Mouse (Mus musculus): ENCODE results near the gene Upk3bl. TPM values are rescaled to one million over a fixed set of nuclear protein-coding genes. Genes with fewer than 3 reads are reported as not detected.
"Not testable (repeated sequence)": the region's sequence is repeated elsewhere in the genome, so short reads cannot be mapped to it uniquely, and the experiment has no call there.

Gene Upk3bl
- polyA plus RNA-seq, 1 experiment: not detected

DNA sequence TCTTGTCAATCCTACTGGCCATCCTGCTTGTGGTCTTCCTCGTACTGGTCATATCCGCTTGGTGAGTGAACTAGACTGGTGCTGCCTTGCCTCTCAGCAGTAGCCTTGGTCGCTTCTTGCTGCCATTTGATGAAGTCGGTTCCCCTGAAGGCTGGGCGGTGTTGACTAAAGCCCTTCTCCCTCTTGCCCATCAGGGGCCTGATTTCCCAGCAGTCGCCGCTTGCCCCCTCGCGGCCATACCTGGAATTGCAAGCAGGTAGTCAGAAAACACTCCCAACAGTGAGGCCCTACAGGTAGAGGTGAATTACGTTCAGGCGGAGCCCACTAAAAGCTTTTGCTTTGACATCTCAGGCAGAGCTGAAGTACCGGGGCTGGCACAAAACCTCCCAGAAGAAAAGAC, 7.3 kb downstream of the Upk3bl start:
- no peak overlapping the region for H3K27ac ChIP-seq (ENCODE audit: insufficient read depth, low read depth, low read length)
- TF ChIP-seq POLR2A (IDR thresholded peaks at IDR 0.05; ENCODE audit: borderline replicate concordance, low read depth, low read length): no peak
- TF ChIP-seq CTCF (IDR thresholded peaks at IDR 0.05; ENCODE audit: low read depth, low read length): peak; percentile 94
- H3K4me1 ChIP-seq (ENCODE audit: control insufficient read depth, insufficient read depth, low read length): no peaks in the 10 kb centered on the region
- H3K4me3 ChIP-seq (ENCODE audit: insufficient read depth, low read length): no peak overlapping the region

DNA sequence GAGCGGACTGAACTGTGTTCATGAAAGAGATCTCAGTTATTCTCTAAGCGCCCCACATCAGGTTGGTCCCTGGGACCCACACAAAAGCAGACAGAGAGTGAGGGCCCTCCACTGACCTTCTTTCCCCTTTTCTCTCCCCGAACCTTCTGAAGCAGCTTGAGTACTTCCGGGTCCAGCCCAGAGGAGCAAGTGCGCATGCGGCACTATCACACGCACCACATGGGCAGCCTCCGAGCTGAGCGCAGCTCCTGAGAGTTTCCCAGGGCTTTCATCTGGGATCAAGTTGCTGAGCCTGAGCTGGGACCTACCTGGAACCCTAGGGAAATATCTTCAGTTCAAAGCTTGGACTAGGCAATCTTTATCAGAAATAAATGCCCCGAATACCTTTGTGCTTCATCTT, 9.6 kb downstream of the Upk3bl start:
- no peak overlapping the region for H3K4me3 ChIP-seq (ENCODE audit: insufficient read depth, low read length)
- TF ChIP-seq CTCF (IDR thresholded peaks at IDR 0.05; ENCODE audit: low read depth, low read length) (no peak), POLR2A (IDR thresholded peaks at IDR 0.05; ENCODE audit: borderline replicate concordance, low read depth, low read length) (no peak)
- peaks cover 3% of the 10 kb centered on the region for H3K4me1 ChIP-seq (ENCODE audit: control insufficient read depth, insufficient read depth, low read length)
- H3K27ac ChIP-seq (ENCODE audit: insufficient read depth, low read depth, low read length): no peak overlapping the region

DNA sequence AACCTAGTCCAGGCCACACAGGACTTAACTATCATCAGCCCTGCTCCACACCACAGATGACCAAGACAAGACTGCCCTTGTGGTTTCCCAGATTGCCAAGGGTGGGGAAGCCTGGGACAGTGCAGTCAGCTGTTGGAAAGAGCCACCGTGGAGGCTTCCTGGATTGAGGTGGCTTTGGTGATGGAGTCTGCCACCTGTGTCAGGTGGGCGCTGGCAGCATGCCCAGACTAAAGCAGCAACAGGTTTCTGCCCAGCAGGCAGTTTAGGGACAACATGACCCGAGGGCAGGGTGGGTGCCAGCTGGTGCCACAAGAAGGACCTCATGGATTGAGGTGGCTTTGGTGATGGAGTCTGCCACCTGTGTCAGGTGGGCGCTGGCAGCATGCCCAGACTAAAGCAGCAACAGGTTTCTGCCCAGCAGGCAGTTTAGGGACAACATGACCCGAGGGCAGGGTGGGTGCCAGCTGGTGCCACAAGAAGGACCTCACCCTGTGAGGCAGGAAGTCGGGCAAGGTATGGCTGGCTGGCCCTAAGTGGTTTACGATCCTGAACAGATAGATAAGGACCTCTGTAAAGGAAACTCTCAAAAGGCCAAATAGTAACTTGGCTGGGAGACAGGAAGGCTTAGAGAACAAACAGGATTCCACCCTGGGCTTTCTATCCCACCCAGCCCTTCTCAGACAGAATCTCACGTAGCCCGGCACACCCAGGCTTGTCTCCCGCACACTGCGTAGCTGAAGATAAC, 12.3 kb downstream of the Upk3bl start:
- H3K4me1 ChIP-seq (ENCODE audit: control insufficient read depth, insufficient read depth, low read length): peaks cover 17% of the 10 kb centered on the region
- not testable (repeated sequence) for H3K27ac ChIP-seq (ENCODE audit: insufficient read depth, low read depth, low read length); H3K4me3 ChIP-seq (ENCODE audit: insufficient read depth, low read length)

GRCm38 (mm10) chr5:136069411-136069810, 15.1 kb downstream of the Upk3bl start:
- Histone ChIP-seq H3K4me1 (ENCODE audit: control insufficient read depth, insufficient read depth, low read length) (peaks cover 17% of the 10 kb centered on the region), H3K27ac (ENCODE audit: insufficient read depth, low read depth, low read length) (no peak overlapping the region), H3K4me3 (ENCODE audit: insufficient read depth, low read length) (no peak overlapping the region)
- TF ChIP-seq POLR2A (IDR thresholded peaks at IDR 0.05; ENCODE audit: borderline replicate concordance, low read depth, low read length) (no peak), CTCF (IDR thresholded peaks at IDR 0.05; ENCODE audit: low read depth, low read length) (peak; percentile 18; the same call in 1 of the 2 replicates)

- no peak for TF ChIP-seq CTCF (IDR thresholded peaks at IDR 0.05; ENCODE audit: low read depth, low read length)
- TF ChIP-seq POLR2A (IDR thresholded peaks at IDR 0.05; ENCODE audit: borderline replicate concordance, low read depth, low read length): no peak
- H3K4me1 ChIP-seq (ENCODE audit: control insufficient read depth, insufficient read depth, low read length): peaks cover 32% of the 10 kb centered on the region
- no peak overlapping the region for H3K4me3 ChIP-seq (ENCODE audit: insufficient read depth, low read length)
- no peak overlapping the region for H3K27ac ChIP-seq (ENCODE audit: insufficient read depth, low read depth, low read length)
These were observed 18.8 kb downstream of the Upk3bl start for GRCm38 (mm10) chr5:136073051-136073450.

DNA sequence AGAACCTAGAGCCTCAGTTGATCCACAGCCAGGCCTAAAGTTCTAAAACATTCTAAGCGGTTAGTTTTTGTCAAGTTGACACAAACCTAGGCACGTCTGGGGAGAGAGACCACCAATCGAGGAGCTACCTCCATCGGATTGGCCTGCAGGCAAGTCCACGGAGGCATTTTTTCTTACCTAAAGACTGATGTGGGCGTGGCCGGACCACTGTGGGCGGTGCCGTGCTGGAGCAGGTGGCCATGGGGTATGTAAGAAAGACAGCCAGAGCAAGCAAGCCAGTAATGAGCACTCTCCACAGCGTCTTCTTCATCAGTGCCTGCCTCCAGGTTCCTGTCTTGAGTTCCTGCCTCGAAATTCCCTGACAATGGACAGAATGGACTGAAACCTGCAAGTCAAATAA, 19.2 kb downstream of the Upk3bl start:
- TF ChIP-seq CTCF (IDR thresholded peaks at IDR 0.05; ENCODE audit: low read depth, low read length): no peak
- no peak for TF ChIP-seq POLR2A (IDR thresholded peaks at IDR 0.05; ENCODE audit: borderline replicate concordance, low read depth, low read length)
- Histone ChIP-seq H3K27ac (ENCODE audit: insufficient read depth, low read depth, low read length) (no peak overlapping the region), H3K4me1 (ENCODE audit: control insufficient read depth, insufficient read depth, low read length) (peaks cover 32% of the 10 kb centered on the region), H3K4me3 (ENCODE audit: insufficient read depth, low read length) (no peak overlapping the region)

- Histone ChIP-seq H3K27ac (ENCODE audit: insufficient read depth, low read depth, low read length) (no peak overlapping the region), H3K4me3 (ENCODE audit: insufficient read depth, low read length) (no peak overlapping the region), H3K4me1 (ENCODE audit: control insufficient read depth, insufficient read depth, low read length) (peaks cover 17% of the 10 kb centered on the region)
- no peak for TF ChIP-seq POLR2A (IDR thresholded peaks at IDR 0.05; ENCODE audit: borderline replicate concordance, low read depth, low read length)
- no peak for TF ChIP-seq CTCF (IDR thresholded peaks at IDR 0.05; ENCODE audit: low read depth, low read length)
These were observed 20.8 kb downstream of the Upk3bl start for GRCm38 (mm10) chr5:136075076-136075475.

DNA sequence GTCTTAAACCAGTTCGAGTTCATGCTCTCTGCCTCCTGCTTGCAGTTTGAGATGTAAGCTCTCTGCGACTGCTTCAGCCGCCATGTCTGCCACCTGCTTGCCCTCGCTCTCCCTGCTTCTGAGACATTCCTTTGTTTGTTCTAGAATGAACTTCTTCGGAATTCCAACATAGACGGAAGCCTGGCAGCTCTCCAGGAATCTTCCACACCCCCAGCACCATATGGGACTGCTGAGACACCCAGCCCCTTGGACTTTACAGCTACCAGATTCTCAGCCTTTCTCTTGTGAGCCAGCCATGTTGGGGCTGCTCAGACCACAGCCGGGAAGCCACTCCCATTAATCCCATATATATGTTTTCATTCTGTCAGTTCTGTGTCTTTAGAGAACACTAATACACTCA, 22.0 kb downstream of the Upk3bl start:
- Histone ChIP-seq H3K4me1 (ENCODE audit: control insufficient read depth, insufficient read depth, low read length) (peaks cover 15% of the 10 kb centered on the region), H3K4me3 (ENCODE audit: insufficient read depth, low read length) (no peak overlapping the region), H3K27ac (ENCODE audit: insufficient read depth, low read depth, low read length) (no peak overlapping the region)
- no peak for TF ChIP-seq POLR2A (IDR thresholded peaks at IDR 0.05; ENCODE audit: borderline replicate concordance, low read depth, low read length)
- no peak for TF ChIP-seq CTCF (IDR thresholded peaks at IDR 0.05; ENCODE audit: low read depth, low read length)

- no peak for TF ChIP-seq POLR2A (IDR thresholded peaks at IDR 0.05; ENCODE audit: borderline replicate concordance, low read depth, low read length)
- no peak for TF ChIP-seq CTCF (IDR thresholded peaks at IDR 0.05; ENCODE audit: low read depth, low read length)
- Histone ChIP-seq H3K4me1 (ENCODE audit: control insufficient read depth, insufficient read depth, low read length) (peaks cover 15% of the 10 kb centered on the region), H3K27ac (ENCODE audit: insufficient read depth, low read depth, low read length) (peak overlapping the region; percentile 8; the same call in 1 of the 2 replicates), H3K4me3 (ENCODE audit: insufficient read depth, low read length) (no peak overlapping the region)
These were observed 22.8 kb downstream of the Upk3bl start for GRCm38 (mm10) chr5:136077001-136077550.

DNA sequence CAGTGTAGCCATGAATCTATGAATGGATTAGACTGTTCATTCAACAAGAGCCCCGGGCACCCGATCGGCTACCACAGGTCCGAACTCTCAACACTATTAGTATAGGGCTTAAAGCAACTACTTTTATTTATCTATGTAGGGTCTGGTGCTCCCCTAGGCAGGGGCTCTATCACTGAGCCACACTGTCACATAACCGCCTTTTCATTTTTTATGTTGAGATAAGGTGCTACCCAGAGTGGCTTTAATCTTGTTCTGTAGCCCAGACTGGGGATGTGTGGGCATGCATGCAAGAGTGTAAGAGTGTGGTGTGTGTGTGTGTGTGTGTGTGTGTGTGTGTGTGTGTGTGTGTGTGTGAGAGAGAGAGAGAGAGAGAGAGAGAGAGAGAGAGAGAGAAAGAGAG, 23.8 kb downstream of the Upk3bl start:
- H3K27ac ChIP-seq (ENCODE audit: insufficient read depth, low read depth, low read length): no peak overlapping the region
- TF ChIP-seq CTCF (IDR thresholded peaks at IDR 0.05; ENCODE audit: low read depth, low read length) (no peak), POLR2A (IDR thresholded peaks at IDR 0.05; ENCODE audit: borderline replicate concordance, low read depth, low read length) (no peak)
- peaks cover 15% of the 10 kb centered on the region for H3K4me1 ChIP-seq (ENCODE audit: control insufficient read depth, insufficient read depth, low read length)
- no peak overlapping the region for H3K4me3 ChIP-seq (ENCODE audit: insufficient read depth, low read length)

Measured in bone marrow macrophage, adult 2 months (primary cell).